Mouse (Mus musculus): ENCODE results near the gene Kif2c.

DNA sequence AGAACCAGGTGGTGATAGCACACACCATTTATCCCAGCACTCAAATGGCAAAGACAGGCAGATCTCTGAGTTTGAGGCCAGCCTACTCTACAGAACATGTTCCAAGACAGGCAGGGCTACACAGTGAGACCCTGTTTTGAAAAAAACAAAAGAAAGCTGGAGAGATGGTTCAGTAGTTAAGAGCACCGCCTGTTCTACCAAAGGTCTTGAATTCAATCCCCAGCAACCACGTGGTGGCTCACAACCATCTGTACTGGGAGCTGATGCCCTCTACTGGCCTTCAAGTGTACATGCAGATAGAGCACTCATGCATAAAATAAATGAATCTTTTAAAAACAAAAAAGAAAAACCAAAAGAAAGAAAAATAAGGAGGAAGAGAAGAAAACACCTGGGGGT lies 43.2 kb downstream of the Kif2c start:
- TF ChIP-seq POLR2A (IDR thresholded peaks at IDR 0.05; ENCODE audit: insufficient read depth, low read depth, low read length) (no peak), CTCF (IDR thresholded peaks at IDR 0.05) (peak; percentile 94), EP300 (IDR thresholded peaks at IDR 0.05; ENCODE audit: insufficient read depth, low read depth, low read length) (no peak)
